Mouse (Mus musculus): Measurements from ENCODE around the gene Rnf214.

DNA sequence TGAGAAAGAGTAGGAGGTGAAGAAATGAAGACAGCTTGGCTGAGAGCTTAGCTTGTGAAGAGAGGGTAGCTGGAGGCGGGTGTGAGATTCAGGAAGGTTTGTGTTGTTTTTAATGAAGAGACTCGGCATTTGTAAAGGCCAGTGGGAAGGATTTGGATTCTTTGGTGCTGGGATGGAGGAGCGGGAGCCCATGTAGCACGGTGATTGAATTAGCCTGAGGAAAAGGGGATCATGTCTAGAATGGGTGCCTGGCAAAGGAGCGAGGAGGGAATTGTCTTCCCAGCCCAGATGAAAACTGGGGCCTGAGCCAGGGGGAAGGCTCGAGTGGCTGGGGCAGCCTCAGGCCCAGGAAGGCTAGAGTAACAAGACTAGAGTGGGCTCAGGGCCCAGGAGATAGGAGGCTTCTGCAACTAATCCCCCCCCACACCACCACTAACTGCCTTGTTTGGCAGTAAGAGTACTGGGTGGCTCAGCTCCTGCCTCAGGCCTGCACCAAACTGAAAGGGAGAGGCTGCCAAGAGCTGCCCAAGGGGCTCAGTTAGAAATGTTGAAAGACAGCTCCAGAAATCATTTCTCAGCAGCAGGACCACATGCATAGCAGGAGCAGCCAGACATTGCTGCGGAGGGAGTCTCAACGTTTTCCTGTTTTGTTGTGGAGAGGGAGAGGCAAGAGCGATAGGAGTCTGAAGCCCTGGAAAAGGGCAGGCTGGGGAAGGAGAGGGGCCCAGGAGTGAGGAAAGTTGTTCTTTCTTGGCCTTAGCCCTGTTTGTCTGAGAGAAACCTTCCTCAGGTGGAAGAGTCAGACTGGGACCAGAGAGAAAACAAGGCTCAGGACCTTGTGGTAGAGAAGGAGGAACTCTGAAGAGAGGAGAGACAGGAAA is 56.9 kb downstream of the Rnf214 start:
- no peak for TF ChIP-seq CTCF (IDR thresholded peaks at IDR 0.05; ENCODE audit: low read depth)
- no peak for TF ChIP-seq EP300 (IDR thresholded peaks at IDR 0.05; ENCODE audit: low read depth)

Measured in liver, postnatal 0 days (tissue).